Mouse (Mus musculus): ENCODE measurements around the gene Ttc6. TPM values are rescaled to one million over a fixed set of nuclear protein-coding genes. Genes with fewer than 3 reads are reported as not detected.

The Ttc6 gene
- polyA plus RNA-seq, 2 experiments, result 0.18 to 0.47 TPM

DNA sequence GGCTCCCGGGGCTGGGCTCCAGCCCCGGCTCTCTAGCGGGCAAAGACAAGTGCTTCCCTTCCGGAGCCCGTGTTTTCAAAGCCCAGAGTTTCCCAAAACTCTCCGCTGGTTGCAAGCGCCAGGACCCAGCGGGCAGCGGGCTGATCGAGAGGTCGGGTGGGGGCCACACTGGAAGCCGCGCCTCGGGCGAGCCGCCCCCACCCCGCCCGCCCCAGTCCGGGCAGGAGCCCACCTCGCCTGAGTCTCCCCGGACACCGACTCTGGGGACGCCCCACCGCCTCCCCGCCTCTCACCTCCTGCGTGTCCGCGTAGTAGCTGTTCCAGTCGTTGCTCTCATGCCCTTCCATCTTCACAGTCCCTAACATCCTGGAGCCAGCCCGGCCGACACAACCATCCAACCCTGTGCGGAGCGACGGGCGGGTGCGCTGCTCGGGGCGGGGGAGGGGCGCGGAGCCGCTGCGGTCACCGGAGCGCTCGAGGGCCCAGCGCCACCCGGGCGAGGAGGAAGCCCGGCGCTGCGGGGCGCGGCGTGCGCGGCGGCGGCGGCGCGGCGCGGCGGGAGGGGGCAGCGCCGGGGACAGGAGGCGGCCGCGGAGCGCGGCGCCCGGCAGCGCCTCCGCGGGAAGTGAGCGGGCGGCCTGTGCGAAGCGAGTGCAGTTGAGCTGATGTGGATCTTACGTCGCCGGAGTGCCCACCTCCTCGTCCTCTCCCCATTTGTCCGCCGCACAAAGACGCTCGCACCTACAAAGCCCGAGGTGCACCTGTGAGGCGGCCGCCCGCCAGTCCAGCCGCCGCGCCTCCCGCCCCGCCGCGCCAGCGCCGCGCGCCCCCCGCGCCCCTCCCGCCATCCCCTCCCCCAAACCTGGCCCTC is 18.3 kb upstream of the Ttc6 start:
- ATAC-seq (ENCODE audit: low FRiP score, low read depth), result peak; percentile 35
- H3K27ac ChIP-seq (replicated peaks; ENCODE audit: low read depth, low read length), result no peak overlapping the region
- TF ChIP-seq POLR2A (IDR thresholded peaks at IDR 0.05; ENCODE audit: borderline replicate concordance, extremely low read depth, insufficient read depth, insufficient read length), result no peak
- peak overlapping the region; percentile 45 for H3K4me3 ChIP-seq (replicated peaks; ENCODE audit: low read length)
- H3K4me2 ChIP-seq (replicated peaks; ENCODE audit: low read depth, low read length, severe bottlenecking), result peak overlapping the region; percentile 87
- H3K4me1 ChIP-seq (ENCODE audit: control insufficient read depth, insufficient read depth, low read length), result peaks cover 14% of the 10 kb centered on the region
- H3K9ac ChIP-seq (ENCODE audit: low read depth, low read length, severe bottlenecking), result no peak overlapping the region
- H3K9me3 ChIP-seq (ENCODE audit: control insufficient read depth, low read length), result no peaks in the 10 kb centered on the region
- H3K36me3 ChIP-seq (ENCODE audit: control insufficient read depth, insufficient read depth, low read length), result no peaks in the 10 kb centered on the region
- DNase-seq (ENCODE audit: low spot score), result no peak
- under 1% methylated on average over 58 of the region's 106 CpGs for WGBS
- peaks cover 96% of the 10 kb centered on the region for H3K27me3 ChIP-seq (ENCODE audit: control insufficient read depth, insufficient read depth, low read length)

DNA sequence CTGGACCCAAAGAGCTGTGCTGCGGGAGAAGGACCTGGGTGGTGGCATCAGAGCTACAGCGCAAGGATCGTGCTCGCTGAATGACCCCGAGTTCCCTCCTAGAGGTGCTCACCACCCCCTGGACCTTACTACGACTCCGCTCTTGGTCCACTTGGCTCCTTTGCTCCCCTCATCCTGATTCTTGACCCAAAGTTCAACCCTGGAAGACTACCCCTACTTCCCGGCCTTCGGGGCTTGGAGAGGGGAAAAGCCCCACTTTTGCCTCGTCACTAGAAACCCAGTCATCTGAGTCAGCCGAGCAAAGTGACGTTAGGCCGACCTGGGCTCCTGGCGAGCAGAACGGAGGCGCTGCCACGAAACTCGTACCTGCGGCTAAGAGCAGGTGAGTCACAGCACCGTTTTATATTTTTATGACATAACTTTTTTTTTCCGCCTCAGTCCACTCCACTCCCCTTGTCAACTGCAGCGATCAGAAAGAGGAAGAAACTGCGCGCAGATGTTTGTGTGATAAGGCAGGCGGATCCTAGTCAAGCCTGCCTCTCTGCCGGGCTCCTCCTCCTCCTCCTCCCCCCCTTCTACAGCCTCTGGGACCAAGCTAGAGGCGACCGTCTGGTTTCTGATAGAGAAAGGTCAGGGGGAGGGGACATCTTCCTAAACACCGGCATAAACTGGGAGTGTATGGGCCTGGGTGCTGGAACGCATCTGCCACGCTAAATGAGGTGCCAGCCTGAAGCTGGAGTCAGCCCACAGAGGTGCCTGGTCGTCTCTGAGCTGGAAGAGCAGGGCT is 17.3 kb upstream of the Ttc6 start, which contains the start of gene Foxa1:
Foxa1 (minus strand) TSS at position 502 of the 787 bp plus-strand sequence.
- Histone ChIP-seq H3K4me3 (replicated peaks; ENCODE audit: low read length) (peak within 1 kb of the TSS; percentile 45), H3K36me3 (ENCODE audit: control insufficient read depth, insufficient read depth, low read length) (no peaks in the 10 kb centered on the region), H3K27ac (replicated peaks; ENCODE audit: low read depth, low read length) (no peak within 1 kb of the TSS), H3K4me2 (replicated peaks; ENCODE audit: low read depth, low read length, severe bottlenecking) (peak within 1 kb of the TSS; percentile 87), H3K9me3 (ENCODE audit: control insufficient read depth, low read length) (no peaks in the 10 kb centered on the region), H3K9ac (ENCODE audit: low read depth, low read length, severe bottlenecking) (no peak within 1 kb of the TSS), H3K4me1 (ENCODE audit: control insufficient read depth, insufficient read depth, low read length) (peaks cover 14% of the 10 kb centered on the region), H3K27me3 (ENCODE audit: control insufficient read depth, insufficient read depth, low read length) (peaks cover 96% of the 10 kb centered on the region)
- no peak for TF ChIP-seq POLR2A (IDR thresholded peaks at IDR 0.05; ENCODE audit: borderline replicate concordance, extremely low read depth, insufficient read depth, insufficient read length)
- 1% methylated on average over 32 of the region's 32 CpGs for WGBS
- ATAC-seq (ENCODE audit: low FRiP score, low read depth) (no peak), DNase-seq (ENCODE audit: low spot score) (no peak)

DNA sequence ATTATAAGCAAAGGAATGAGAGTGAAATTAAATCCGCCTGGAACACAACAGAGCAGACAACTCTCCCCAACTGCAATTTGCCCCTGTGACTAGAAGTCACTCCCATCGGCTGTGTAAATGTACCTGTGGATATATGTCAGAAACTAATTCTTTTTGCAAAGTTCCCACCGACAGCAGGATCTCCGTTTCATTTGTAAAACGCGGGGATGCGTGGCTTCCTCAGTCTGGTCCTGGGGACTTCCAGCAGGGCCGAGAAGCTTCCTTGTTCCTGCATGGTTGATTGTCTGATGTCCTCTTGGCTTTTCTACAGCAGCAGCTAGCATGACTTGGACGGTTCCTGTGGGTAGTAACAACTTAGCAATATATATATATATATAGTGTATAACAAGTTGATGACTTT is 16.0 kb upstream of the Ttc6 start:
- no peak overlapping the region for H3K4me2 ChIP-seq (replicated peaks; ENCODE audit: low read depth, low read length, severe bottlenecking)
- no peaks in the 10 kb centered on the region for H3K36me3 ChIP-seq (ENCODE audit: control insufficient read depth, insufficient read depth, low read length)
- DNase-seq (ENCODE audit: low spot score) (no peak), ATAC-seq (ENCODE audit: low FRiP score, low read depth) (no peak)
- TF ChIP-seq POLR2A (IDR thresholded peaks at IDR 0.05; ENCODE audit: borderline replicate concordance, extremely low read depth, insufficient read depth, insufficient read length), result no peak
- H3K4me1 ChIP-seq (ENCODE audit: control insufficient read depth, insufficient read depth, low read length), result peaks cover 10% of the 10 kb centered on the region
- no peak overlapping the region for H3K27ac ChIP-seq (replicated peaks; ENCODE audit: low read depth, low read length)
- H3K4me3 ChIP-seq (replicated peaks; ENCODE audit: low read length), result no peak overlapping the region
- peaks cover 96% of the 10 kb centered on the region for H3K27me3 ChIP-seq (ENCODE audit: control insufficient read depth, insufficient read depth, low read length)
- no peaks in the 10 kb centered on the region for H3K9me3 ChIP-seq (ENCODE audit: control insufficient read depth, low read length)
- H3K9ac ChIP-seq (ENCODE audit: low read depth, low read length, severe bottlenecking), result no peak overlapping the region
- WGBS, result 0% methylated on average over 9 of the region's 9 CpGs

DNA sequence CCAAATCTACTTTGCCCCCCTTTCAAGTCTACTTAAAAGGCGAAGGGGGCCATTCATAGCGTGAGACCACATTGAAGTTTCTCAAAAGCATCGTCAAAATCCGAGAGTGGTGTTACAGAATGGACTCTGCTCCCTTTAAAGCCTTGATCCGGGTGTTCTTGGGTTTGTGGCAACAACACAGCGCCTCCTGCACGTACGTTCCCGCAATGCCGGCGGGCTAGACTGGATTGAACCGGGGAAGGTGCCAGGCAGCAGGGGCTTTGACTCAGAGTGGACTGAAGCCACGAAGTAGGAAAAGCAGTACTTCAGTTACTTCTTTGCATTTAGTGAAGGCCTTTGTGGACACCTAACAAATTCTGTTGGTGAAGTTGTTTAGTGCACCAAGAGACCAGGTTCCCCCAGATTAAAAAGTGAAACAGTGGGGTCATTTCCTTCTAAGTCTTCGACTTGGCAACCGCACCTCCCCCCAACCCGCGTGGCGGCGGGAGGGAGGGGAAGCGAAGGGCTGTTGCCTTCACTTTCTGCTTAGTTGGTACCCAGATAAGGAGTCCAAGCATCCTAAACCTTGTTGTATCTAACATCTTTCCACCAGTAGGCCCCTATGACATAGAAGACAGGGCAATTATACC is 15.4 kb upstream of the Ttc6 start:
- DNase-seq (ENCODE audit: low spot score), result no peak
- Histone ChIP-seq H3K9me3 (ENCODE audit: control insufficient read depth, low read length) (no peaks in the 10 kb centered on the region), H3K27me3 (ENCODE audit: control insufficient read depth, insufficient read depth, low read length) (peaks cover 96% of the 10 kb centered on the region), H3K9ac (ENCODE audit: low read depth, low read length, severe bottlenecking) (no peak overlapping the region), H3K4me2 (replicated peaks; ENCODE audit: low read depth, low read length, severe bottlenecking) (no peak overlapping the region), H3K36me3 (ENCODE audit: control insufficient read depth, insufficient read depth, low read length) (no peaks in the 10 kb centered on the region), H3K4me1 (ENCODE audit: control insufficient read depth, insufficient read depth, low read length) (peaks cover 10% of the 10 kb centered on the region), H3K4me3 (replicated peaks; ENCODE audit: low read length) (no peak overlapping the region), H3K27ac (replicated peaks; ENCODE audit: low read depth, low read length) (no peak overlapping the region)
- 2% methylated on average over 20 of the region's 20 CpGs for WGBS
- no peak for TF ChIP-seq POLR2A (IDR thresholded peaks at IDR 0.05; ENCODE audit: borderline replicate concordance, extremely low read depth, insufficient read depth, insufficient read length)
- no peak for ATAC-seq (ENCODE audit: low FRiP score, low read depth)
